Mouse (Mus musculus) myocyte (in vitro differentiated cells): ENCODE data around the gene Rnf216.

Experiments used
- E2F4 ChIP-seq: IDR thresholded peaks from one replicate; pipeline ENCODE4 v1.6.1; 2011; ENCODE audit warnings: mild to moderate bottlenecking, control low read depth, moderate library complexity; ENCODE audit not compliant: insufficient read depth
- POLR2A ChIP-seq: IDR thresholded peaks from one replicate; pipeline ENCODE4 v1.6.1; 2011; ENCODE audit warnings: low read depth, mild to moderate bottlenecking, control low read depth, moderate library complexity; ENCODE audit not compliant: insufficient read length
- REST ChIP-seq: IDR thresholded peaks from one replicate; pipeline ENCODE4 v1.6.1; 2011; ENCODE audit warnings: mild to moderate bottlenecking, control low read depth, moderate library complexity; ENCODE audit not compliant: insufficient read depth, insufficient read length
- TCF12 ChIP-seq: IDR thresholded peaks from one replicate; pipeline ENCODE4 v1.6.1; 2011; ENCODE audit warnings: mild to moderate bottlenecking, control low read depth; ENCODE audit not compliant: poor library complexity, insufficient read depth, severe bottlenecking
- USF1 ChIP-seq: IDR thresholded peaks from one replicate; pipeline ENCODE4 v1.6.1; 2011; ENCODE audit warnings: low read depth, mild to moderate bottlenecking, control low read depth, moderate library complexity

DNA sequence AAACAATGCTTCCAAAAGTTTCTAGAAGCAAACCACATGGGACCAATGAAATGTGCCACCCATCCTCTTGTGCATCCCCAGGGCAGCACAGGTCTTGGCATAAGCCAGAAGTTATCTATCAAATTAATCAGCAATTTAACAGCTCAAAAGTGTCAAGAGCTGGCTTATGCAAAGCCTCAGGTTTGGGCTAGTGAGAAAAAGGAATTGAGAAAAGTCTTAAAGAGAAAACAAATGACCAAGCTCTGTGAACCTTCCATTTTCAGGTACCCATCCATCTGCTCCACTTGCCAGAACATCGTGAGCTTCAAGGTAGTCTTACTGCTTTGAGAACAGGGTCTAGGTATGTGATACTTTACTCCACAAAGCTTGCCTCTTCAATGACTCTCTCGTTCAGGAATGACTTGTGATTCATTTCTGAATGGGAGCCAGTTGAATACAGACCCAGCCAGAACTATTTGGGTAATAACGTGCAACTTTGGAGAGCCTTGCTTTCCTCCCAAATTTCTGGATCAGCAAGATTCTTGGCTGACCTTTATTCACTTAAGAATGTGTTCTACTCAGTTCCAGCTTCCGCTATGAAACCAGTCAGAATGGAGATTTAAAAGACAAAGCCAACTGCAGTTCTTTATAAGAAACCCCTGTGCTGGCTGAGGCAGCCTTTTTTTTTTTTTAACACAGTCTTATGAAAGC lies 56.5 kb downstream of the Rnf216 start:
- no peak for TF ChIP-seq USF1
- TF ChIP-seq POLR2A = no peak
- TF ChIP-seq E2F4 = no peak
- no peak for TF ChIP-seq REST
- no peak for TF ChIP-seq TCF12
